Mouse (Mus musculus): ENCODE data around the gene Arih1.

Gene Arih1

GRCm38 (mm10) chr9:59486549-59487065 lies at the start of gene Arih1:
Gene Arih1 (minus strand): TSS chr9:59486618.
- in situ Hi-C loops (cut with MboI; ENCODE audit: unreplicated experiment in 2 of 2), result loop anchor here in 1 of 2 experiments (10.0 kb wide), 1 partner anchor 192 kb away; the partner anchor contains the start of gene Adpgk

GRCm38 (mm10) chr9:59533889-59534288 lies 47.5 kb upstream of the Arih1 start:
- in situ Hi-C loops (cut with MboI; ENCODE audit: unreplicated experiment in 2 of 2), result no loop called here

GRCm38 (mm10) chr9:59533422-59533821 lies 47.0 kb upstream of the Arih1 start:
- in situ Hi-C loops (cut with MboI; ENCODE audit: unreplicated experiment in 2 of 2), result no loop called here

- in situ Hi-C loops (cut with MboI; ENCODE audit: unreplicated experiment in 2 of 2), result no loop called here
These were observed 45.2 kb upstream of the Arih1 start for GRCm38 (mm10) chr9:59531645-59532044.

GRCm38 (mm10) chr9:59528274-59528673 lies 41.9 kb upstream of the Arih1 start:
- in situ Hi-C loops (cut with MboI; ENCODE audit: unreplicated experiment in 2 of 2), result no loop called here

GRCm38 (mm10) chr9:59527580-59527979 lies 41.2 kb upstream of the Arih1 start:
- in situ Hi-C loops (cut with MboI; ENCODE audit: unreplicated experiment in 2 of 2), result no loop called here

GRCm38 (mm10) chr9:59526727-59527126 lies 40.3 kb upstream of the Arih1 start:
- in situ Hi-C loops (cut with MboI; ENCODE audit: unreplicated experiment in 2 of 2), result no loop called here

- in situ Hi-C loops (cut with MboI; ENCODE audit: unreplicated experiment in 2 of 2), result no loop called here
These were observed 36.5 kb upstream of the Arih1 start for GRCm38 (mm10) chr9:59522906-59523305.

GRCm38 (mm10) chr9:59519396-59519795 lies 33.0 kb upstream of the Arih1 start:
- in situ Hi-C loops (cut with MboI; ENCODE audit: unreplicated experiment in 2 of 2), result no loop called here

- in situ Hi-C loops (cut with MboI; ENCODE audit: unreplicated experiment in 2 of 2), result no loop called here
These were observed 32.6 kb upstream of the Arih1 start for GRCm38 (mm10) chr9:59518976-59519375.

GRCm38 (mm10) chr9:59517127-59517526 lies 30.7 kb upstream of the Arih1 start:
- in situ Hi-C loops (cut with MboI; ENCODE audit: unreplicated experiment in 2 of 2), result no loop called here

- in situ Hi-C loops (cut with MboI; ENCODE audit: unreplicated experiment in 2 of 2), result no loop called here
These were observed 28.7 kb upstream of the Arih1 start for GRCm38 (mm10) chr9:59515069-59515468.

GRCm38 (mm10) chr9:59512381-59512780 lies 26.0 kb upstream of the Arih1 start:
- in situ Hi-C loops (cut with MboI; ENCODE audit: unreplicated experiment in 2 of 2), result no loop called here

GRCm38 (mm10) chr9:59508146-59508545 lies 21.7 kb upstream of the Arih1 start:
- in situ Hi-C loops (cut with MboI; ENCODE audit: unreplicated experiment in 2 of 2), result no loop called here

GRCm38 (mm10) chr9:59487331-59487730 lies 913 bp upstream of the Arih1 start:
- in situ Hi-C loops (cut with MboI; ENCODE audit: unreplicated experiment in 2 of 2), result loop anchor here in 1 of 2 experiments (10.0 kb wide), 1 partner anchor 193 kb away; the partner anchor contains the start of gene Adpgk

GRCm38 (mm10) chr9:59486076-59486518 lies 321 bp downstream of the Arih1 start:
- in situ Hi-C loops (cut with MboI; ENCODE audit: unreplicated experiment in 2 of 2), result loop anchor here in 1 of 2 experiments (10.0 kb wide), 1 partner anchor 191 kb away; the partner anchor contains the start of gene Adpgk

GRCm38 (mm10) chr9:59485511-59486075 lies 825 bp downstream of the Arih1 start:
- in situ Hi-C loops (cut with MboI; ENCODE audit: unreplicated experiment in 2 of 2), result loop anchor here in 1 of 2 experiments (10.0 kb wide), 1 partner anchor 191 kb away; the partner anchor contains the start of gene Adpgk

- in situ Hi-C loops (cut with MboI; ENCODE audit: unreplicated experiment in 2 of 2), result loop anchor here in 1 of 2 experiments (10.0 kb wide), 1 partner anchor 190 kb away; the partner anchor contains the start of gene Adpgk
These were observed 1.7 kb downstream of the Arih1 start for GRCm38 (mm10) chr9:59484760-59485159.

- in situ Hi-C loops (cut with MboI; ENCODE audit: unreplicated experiment in 2 of 2), result loop anchor here in 1 of 2 experiments (10.0 kb wide), 1 partner anchor 188 kb away; the partner anchor contains the start of gene Adpgk
These were observed 4.0 kb downstream of the Arih1 start for GRCm38 (mm10) chr9:59482419-59482818.

- in situ Hi-C loops (cut with MboI; ENCODE audit: unreplicated experiment in 2 of 2), result loop anchor here (5.0 to 10.0 kb wide), 3 partner anchors 129 to 178 kb away; partner anchors contain the start of gene Pkm (in 1 of the 2)
These were observed 9.8 kb downstream of the Arih1 start for GRCm38 (mm10) chr9:59476617-59477016.

- in situ Hi-C loops (cut with MboI; ENCODE audit: unreplicated experiment in 2 of 2), result loop anchor here (5.0 to 10.0 kb wide), 3 partner anchors 128 to 180 kb away; partner anchors contain the start of gene Pkm (in 1 of the 2)
These were observed 11.6 kb downstream of the Arih1 start for GRCm38 (mm10) chr9:59474838-59475237.

GRCm38 (mm10) chr9:59473171-59473570 lies 13.2 kb downstream of the Arih1 start:
- in situ Hi-C loops (cut with MboI; ENCODE audit: unreplicated experiment in 2 of 2), result loop anchor here in 1 of 2 experiments (10.0 kb wide), 1 partner anchor 182 kb away; the partner anchor contains the start of gene Pkm

All from v-Abl transformed pro-B cells (cell line).